Mouse (Mus musculus): ENCODE results near the gene Mast3.

Mast3 gene

DNA sequence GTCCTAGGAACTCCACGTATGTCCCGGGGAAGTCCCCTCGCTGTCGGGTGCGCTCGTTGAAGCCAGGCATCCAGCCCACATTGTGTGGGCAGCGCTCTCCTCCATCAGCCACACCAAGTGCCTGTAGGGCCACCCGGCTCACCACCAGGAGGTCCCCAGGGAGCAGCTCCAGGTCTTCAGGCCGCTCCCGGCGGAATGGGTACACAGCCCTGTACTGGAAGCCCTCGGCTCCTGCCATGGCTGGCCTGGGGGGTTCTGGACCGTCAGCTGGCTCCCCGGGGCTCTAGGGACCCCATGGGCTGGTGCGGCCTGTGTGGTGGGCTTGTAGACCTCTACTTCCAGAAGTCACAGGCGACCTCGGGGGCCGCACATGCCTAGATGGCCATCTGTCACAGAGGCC, 30.1 kb downstream of the Mast3 start:
- peak; percentile 54 to 55 for DNase-seq

DNA sequence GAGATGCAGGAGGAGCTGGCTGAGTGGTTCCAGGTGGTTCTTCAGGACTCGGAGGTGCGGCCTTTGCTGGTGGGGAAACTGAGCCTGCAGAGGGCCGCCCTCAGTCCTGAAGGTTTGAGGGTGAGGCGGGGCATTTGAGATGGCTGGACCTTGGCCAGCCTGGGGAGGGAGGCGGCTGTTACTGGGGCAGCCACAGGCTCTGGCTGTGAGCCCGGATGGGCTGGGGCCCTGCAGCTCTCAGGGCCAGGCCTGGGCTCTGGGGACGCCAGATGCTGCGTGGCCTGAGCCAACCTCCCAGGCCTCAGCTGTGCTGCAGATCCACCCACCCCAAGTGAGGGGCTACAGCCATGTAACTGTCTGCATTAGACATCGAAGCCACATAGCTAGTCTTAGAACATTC, 31.0 kb downstream of the Mast3 start:
- DNase-seq: peak; percentile 92 to 97

DNA sequence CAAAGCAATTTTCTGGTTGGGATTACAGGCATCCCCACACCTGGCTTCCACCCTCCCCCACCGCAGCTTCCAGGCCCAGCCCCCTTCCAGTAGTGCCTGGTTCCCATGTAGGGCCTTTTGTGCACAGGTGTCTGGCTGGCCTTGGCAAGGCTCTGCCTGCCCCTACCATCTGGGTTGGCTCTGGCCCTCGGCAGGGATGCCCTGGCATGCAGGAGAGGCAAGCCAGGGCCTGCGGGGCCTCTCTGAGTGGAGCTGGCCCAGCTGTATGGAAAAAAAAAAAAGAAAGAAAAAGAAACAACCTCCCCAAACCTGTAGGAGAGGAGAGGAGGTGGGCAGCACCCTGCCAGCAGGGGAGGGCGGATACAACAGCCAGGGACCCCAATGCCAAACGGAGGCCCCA, 31.4 kb downstream of the Mast3 start:
- DNase-seq: peak; percentile 79 to 89

DNA sequence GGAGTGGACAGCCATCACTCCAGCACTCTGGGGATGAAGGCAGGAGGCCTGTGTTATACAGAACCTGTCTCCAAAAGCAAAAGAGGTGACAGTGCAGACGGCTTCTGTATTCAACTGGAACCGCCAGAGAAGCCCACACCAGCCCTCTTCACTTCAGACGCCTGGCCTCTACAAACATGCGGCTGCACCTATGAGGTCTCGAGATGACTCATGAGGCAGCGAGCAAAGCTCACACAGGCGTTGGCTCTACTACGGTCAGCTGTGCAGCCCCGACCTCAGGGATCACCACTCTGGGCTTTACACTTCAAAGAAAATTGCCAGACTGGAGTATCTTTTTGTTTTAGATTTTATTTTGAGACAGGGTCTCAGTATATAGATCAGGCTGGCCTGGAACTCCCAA, 32.0 kb downstream of the Mast3 start:
- DNase-seq: no peak

DNA sequence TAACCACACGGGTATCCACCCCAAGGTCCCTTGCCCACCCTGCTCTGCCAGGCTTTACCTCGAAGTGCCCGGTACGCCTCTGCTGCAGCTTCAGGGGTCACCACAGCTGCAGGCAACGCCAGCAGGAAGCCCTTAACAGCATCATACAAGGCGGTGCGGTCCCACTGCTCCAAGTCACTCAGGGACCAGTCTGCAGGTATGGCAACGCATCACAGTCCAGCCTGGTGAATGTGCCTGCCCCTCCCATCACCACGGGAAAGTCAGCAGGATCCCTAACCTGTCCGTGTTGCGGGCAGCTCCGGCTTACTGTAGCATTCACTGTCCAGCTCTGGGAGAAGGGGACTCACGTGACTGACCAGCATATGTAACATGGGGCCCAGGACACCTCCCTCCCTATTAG, 32.8 kb downstream of the Mast3 start:
- no peak for DNase-seq

DNA sequence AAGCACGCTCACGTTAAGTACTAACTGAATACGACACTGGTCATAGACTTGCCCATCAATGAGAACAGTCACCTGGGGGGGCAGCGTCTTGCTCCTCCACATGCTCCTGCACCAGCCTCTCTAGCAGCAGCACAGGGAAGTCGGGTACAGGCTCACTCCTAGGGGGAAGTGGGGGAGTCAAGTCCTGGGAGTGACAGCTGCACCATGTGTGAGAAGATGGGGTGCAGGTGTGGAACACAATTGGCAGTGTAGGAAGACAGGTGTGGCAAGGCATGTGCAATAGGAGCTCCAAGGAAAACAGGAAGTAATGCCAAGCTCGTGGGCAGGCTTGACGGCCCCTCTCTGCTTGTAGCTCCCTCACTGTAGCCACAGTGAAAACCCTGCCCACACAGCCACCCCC, 33.6 kb downstream of the Mast3 start:
- DNase-seq: no peak

DNA sequence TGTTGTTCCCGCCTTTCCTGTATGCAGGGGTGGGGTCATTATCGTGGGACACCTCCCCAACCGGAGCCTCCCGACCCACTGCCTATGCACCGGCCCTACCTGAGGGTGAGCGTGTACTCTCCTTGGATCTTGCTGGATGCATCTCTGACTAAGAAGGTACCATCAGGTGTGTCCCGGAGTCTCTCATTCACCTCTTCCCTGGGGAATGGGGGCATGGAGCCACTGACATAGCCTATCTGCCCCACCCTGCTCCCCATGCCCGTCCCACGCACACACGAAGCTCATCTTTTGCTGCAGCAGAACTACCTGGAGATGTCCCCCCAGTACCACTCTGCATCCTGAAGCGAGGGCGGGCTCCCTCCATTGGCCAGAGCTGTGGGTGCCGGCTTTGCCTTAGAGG, 34.1 kb downstream of the Mast3 start:
- no peak for DNase-seq

DNA sequence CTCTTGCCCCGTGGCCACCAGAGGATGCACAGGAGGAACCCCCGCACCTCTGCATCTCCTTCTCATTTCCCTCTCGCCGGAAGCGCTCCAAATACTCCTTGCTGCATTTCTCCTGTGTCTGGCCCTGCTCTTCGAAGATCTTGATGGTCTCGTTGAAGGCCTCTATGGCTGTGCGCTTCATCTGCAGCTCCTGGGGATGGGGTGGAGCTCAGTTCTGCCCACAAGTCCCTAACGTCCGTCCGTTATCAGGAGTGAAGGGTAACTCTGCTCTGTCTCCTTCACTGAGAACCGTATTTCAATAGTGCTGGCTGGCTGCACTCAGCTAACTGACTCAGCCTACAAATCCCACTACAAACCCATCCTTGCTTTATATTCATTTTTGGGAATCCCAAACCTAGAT, 35.0 kb downstream of the Mast3 start:
- no peak for DNase-seq

DNA sequence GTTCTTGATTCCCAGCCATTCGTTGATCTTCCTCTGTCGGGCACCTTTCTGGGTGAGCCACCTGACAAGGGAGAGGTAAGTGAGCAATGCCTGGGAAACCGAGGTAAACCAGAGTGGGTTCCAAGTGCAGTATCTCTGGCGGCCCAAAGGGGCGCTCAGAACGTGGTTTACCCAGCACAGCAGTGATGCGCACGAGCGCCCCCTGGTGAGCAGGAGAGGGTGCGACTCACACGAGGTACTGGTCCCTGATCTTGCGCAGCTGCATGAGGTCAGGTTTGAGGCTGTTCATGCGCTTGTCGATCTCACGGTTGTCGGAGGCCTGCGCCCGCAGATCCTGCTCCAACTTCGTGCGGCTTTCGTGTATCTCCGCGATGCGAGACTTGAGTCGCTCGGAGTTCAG, 35.5 kb downstream of the Mast3 start:
- peak; percentile 98 to 99 for DNase-seq

DNA sequence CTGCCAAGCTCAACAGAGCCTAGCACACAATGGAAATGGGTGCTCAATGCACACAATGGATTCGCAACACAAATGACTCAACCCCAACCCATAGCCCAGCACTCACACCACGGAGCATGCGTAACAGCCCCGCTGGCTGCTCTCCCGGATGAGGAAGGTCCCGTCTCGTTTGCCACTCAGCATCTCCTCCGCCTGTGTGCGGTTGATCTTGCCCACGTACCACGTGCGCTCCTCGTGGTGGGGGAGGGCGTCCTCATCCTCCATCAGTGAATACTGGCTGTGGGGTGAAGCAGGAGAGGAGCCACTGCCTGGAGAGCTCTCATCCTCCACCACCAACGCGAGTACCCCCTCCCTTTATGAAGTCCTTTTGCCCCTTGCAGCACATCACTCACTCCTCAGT, 35.9 kb downstream of the Mast3 start:
- peak in 1 of 2 experiments; percentile 44 for DNase-seq

DNA sequence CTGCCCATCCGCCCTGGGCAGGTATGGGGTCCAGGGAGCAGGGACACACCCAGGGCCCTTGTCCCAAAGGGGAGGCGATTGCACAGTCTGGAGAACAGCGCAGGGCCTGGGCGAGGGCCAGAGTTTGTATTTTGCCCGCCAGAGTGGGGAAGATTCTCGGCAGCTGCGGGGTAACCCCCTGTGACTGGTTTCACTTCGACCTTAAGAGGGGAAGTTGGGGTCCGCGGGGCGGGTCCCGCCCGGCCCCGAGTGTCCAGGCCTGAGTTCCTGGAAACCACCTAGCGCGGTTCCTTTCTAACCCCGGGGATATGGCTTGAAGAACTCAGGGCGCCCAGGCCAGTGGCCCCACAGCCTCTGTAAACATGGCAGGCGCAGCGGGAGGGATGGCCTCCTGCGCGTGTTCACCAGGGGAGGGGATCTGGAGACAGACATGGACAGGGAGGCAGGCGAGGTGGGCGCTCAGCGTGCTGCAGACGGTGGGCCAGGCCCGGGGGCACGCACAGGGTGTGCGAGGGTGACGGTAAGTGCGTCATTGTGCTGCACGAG, 36.5 kb downstream of the Mast3 start:
- peak; percentile 22 to 31 for DNase-seq

DNA sequence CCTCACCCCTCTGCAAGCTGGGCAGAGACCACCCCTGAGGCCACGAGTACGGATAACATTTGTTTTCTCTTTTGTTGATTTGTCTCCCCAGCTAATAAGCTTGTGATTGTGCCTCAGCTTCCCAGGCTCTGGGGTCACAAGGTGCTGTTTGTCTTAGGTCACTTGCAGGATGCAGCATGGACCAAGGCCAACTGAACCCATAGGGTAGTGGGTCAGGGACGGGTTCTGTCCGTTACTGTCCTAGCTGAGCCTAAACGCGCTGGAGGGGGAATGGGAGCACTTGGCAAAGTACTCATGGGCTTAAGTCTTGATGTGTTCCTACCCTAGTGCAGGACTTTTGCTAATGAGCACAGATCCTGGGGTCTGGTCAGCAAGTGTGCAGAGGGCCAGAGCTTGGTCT, 37.4 kb downstream of the Mast3 start:
- DNase-seq: peak; percentile 29 to 45

DNA sequence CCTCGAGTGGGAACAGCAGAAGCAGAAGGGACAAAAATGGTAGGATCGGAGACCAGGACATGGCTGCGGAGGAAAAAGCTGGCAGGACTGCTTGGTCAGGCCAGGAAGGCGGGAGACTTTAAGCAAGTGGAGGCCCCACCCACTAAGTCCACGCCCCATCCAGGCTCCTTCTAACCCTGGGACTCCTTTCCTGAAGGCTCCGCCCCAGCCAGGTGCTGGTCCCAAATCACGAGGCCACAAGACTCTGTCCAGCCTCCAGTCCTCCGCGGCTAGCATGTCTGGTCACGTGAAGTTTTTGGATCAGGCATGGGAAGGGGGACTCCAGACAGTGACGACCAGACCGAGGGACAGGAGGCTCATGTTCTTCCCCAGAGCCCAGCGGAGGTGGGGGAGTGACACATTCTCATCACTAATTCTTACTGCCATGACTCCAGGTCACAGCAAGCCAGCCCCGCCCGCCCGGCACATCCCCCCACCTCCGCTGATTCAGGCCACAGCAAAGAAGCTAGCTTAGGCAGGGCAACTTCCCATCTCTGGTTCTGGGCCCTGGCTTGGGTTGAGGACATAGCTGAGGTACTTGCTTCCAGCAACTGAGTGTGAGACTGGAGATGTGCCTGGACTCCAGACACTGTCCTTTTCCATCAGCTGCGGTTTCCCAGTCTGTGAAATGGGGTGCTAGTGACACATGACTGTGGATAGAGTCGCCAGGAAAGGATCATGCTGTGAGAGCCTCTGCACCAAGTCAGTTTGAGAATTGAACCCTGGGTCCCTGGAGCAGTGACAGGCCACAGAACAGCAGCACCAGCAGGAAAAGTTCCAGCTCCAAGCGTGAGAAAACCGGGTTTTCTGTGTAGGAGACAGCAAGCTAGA, 38.0 kb downstream of the Mast3 start:
- DNase-seq: peak; percentile 61 to 65

DNA sequence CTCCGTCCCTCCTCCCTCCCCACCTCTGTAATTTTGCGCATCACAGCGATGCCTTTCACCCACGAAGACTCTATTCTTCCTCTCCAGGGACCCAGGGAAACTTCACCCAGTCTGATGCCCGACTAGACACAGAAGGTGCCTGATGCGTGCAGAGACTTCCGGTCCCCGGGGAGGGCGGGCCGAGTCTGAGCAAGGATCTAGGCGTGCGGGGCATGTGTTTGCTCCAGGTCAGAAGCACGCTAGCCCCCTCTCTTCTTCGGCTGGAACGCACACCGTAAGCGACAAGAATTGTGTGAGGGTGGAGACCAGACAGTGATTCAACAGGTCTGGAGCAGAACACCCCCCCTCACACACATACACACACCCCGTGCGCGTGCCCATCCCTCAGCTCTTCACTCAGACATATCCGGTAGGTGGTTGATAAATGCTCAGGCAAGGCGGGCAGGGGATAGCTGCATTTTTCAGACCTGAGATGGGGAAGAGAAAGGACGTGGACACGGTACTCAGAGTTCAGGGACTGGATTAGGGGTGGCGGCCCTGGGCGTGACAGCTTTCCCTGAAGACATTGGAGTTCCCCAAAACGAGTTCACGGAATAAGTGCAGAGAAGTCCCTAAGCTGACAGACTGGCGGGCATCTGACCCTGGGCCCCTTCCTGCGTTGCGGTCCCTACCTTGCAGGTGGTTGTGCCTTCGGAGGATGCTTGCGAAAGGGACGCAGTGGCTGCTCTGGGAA, 38.9 kb downstream of the Mast3 start:
- DNase-seq: peak; percentile 46 to 52

DNA sequence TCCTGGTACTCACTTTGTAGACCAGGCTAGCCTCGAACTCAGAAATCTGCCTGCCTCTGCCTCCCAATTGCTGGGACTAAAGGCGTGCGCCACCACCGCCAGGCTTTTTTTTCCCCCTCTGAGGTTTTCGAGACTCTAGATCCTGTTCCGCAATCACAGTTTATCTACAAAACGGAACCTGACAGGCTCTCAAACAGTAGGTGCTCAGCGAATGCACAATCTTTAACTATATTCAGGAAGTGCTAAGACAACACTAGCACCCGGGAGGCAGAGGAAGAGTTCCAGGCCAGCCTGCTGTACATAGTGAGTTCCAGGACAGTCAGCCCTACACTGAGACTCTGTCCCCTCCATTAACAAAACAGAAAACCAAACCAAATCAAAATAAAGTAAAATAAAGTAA, 39.5 kb downstream of the Mast3 start:
- DNase-seq: no peak

DNA sequence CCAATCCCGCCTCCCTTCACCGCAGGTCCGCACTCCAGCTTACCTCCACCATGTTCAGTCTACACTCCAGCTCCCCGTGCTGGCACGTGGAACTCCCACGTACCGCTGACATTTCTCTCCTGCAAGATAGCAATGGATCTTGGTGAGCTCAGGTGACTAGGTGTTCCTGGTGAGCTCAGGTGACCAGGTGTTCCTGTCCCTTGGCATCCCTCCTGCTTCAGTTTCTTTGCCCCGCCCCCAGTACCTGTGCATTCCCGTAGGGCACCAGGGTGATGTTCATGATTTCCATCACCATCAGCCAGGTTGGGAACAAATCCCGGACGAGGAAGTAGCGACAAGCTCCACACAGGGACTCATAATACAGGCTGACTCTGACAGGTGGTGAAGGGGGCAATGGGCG, 40.2 kb downstream of the Mast3 start:
- DNase-seq: peak in 1 of 2 experiments; percentile 38

DNA sequence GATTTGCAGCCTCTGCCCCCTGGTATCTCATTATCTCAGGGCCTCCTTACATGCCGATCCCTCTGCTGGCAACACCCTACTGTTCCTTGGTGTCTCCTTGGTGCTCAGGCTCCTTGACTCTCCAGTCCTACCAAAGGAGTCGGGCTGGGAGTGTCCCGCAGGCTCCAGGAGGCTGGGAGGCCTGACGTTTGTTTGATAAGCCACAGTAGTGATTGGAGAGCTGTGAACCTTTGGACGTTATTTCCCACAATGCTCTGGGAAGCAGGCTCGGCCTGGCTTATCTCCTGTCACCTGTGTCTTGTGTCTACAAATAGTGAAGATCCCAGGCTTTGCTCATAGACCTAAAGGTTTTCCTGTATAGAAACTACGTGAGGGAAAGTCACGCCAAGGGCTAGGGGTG, 40.8 kb downstream of the Mast3 start:
- DNase-seq: no peak

DNA sequence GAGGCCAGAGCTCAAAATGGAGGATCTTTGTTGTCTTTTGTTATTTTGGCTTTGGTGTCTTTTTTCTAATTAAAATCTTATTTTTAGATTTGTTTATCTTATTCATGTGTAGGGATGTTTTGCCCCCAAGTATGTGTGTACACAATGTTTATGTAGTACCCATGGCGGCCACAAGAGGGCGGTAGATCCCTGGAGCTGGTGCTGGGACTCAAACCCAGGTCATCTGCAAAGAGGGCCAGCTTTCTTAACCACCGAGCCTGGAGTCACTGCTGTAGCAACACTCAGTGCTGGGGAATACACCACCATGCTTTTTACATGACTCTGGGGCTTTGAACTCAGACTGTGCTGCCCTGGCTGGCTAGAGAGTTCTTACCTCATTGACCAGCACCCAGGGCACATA, 41.5 kb downstream of the Mast3 start:
- peak; percentile 85 to 88 for DNase-seq

DNA sequence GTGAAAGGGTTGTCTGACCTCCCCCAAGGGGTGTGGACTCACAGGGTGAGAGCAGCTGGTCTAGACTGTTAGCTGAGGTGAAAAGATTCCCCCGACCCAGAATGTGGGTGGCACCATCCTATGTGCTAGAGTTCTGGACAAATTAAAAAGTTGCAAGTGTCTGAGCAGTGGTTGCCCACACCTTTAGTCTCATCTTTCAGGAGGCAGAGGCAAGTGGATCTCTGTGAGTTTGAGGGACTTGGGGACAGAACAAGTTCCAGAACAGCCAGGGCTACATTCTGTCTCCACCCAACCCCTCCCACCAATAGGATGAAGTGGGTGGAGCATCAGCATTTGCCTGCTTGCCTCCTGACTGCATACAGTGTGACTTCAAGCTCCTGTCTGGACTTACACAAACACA, 42.7 kb downstream of the Mast3 start:
- DNase-seq: peak in 1 of 2 experiments; percentile 16

DNA sequence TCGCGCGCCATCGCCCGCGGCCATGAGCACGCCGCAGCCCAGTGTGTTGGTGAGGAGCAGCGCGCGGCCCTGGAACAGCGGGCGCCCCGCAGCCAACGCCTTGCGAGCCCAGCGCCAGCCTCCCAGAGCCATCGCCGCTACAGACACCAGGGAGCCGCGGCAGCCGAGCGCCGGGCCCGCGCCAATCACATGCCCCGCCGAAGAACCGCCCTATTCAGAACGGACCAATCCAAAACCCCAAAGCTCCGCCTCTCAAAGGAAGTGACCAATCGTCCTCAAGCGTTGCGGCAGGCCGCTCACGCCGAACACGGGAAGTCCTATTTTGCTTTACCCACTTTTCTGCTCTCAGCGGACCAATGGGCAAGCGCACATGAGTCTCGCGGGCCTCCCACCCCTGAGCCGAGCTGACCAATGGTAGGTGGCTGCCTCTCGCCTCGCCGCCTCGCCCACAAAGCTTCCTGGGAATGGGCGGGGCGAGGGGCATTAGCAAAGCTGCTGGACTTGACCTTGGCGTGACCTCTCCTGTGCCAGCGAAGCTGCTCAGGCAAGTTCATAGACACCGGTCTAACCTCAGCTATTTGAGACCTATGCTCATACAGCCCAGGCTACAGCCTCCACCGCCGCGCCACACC, 44.0 kb downstream of the Mast3 start, which contains the start of gene Mpv17l2:
TSS of gene Mpv17l2 (minus strand) at position 172 of the 632 bp plus-strand sequence.
- DNase-seq: peak; percentile 96 to 97

DNA sequence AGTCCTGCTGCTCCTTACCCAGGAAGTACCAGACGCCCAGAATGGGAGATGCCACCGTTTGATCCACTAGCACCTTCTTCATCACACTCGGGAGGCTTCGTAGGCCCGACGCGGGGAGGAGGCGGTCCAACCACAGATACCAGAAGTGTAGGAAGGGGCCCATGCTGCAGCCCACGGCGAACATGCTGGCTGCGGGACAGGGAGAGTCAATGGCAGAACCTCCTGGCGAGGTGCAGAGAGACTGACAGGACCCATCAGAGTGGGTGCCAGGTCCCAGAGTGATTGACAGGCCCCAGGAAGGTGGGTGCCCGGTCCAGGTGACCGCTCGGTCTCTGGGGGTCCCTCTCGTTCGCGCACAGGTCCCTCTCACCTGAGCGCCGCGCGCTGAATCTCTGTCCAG, 44.5 kb downstream of the Mast3 start:
- no peak for DNase-seq

DNA sequence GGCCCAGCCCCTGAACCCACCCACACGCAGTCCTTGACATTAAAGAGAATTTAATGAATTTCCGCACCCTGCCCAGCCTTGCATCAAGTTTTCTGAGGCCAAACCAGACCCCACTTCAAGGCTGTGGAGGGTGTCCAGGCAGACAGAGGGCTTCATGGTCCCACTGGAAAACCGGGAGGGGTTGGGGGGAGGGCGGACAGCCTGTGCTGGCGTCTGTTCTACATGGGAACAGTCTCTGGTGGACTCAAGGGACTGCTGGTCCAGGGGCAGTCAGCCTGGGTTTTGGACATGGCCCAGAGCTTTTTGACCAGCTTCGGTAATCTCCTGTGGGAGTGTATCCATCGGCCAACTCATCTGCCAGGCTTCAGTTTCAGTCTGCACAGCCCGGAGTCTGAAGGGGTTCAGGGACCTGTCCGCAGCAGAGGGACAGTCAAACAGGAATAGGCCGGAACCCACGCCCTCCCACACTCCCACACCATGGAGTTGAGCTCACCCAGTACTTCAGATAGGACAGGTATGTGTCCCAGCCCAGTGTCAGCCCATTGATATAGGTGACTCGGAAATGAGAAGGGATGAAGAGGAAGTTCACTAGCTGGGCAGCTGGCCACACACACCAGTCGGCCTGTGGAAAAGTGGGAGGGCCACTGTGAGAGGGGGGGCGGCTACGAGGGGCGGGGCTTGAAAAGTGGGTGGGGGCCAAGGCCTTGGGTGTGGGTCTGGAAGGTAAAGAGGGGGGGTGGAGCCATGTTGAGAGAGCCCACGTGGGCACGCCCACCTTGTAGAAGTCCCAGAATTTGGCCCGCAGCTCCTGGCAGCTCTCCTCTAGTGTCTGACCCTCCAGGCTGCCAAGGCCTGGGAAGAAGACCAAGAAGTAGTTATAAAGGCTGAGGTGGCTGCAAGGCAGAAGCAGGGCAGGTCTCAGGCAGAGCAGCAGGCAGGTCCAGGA, 46.0 kb downstream of the Mast3 start:
- peak; percentile 86 to 92 for DNase-seq

All from cerebellum, postnatal 10 days (tissue).